Mouse (Mus musculus): ENCODE measurements around the gene Pax9. TPM values are rescaled to one million over a fixed set of nuclear protein-coding genes. Genes with fewer than 3 reads are reported as not detected.

Gene Pax9
- total and polyA plus RNA-seq, 2 experiments from 2014 or later: 0.10 TPM; not detected in 1

- no peak overlapping the region for H3K4me2 ChIP-seq (ENCODE audit: low read depth, low read length)
- no peak for DNase-seq (ENCODE audit: low spot score)
- peaks cover 3% of the 10 kb centered on the region; the same call in 1 of the 2 replicates for H3K27me3 ChIP-seq (ENCODE audit: control insufficient read depth, insufficient read depth, low read length)
- H3K9ac ChIP-seq (replicated peaks; ENCODE audit: low read depth, low read length): no peak overlapping the region
- TF ChIP-seq CTCF (IDR thresholded peaks at IDR 0.05; ENCODE audit: low read depth) (no peak), EP300 (IDR thresholded peaks at IDR 0.05; ENCODE audit: low read depth) (no peak)
- no peaks in the 10 kb centered on the region for H3K36me3 ChIP-seq (replicated peaks; ENCODE audit: control insufficient read depth, insufficient read depth, low read length)
- WGBS: 31% methylated on average over 14 of the region's 14 CpGs
- no peaks in the 10 kb centered on the region for H3K9me3 ChIP-seq (replicated peaks; ENCODE audit: control insufficient read depth, low read length)
- no peak overlapping the region for H3K27ac ChIP-seq (ENCODE audit: low read depth)
- H3K4me3 ChIP-seq (ENCODE audit: low read depth, low read length): no peak overlapping the region
- ATAC-seq (ENCODE audit: insufficient read depth, low read depth): no peak
- H3K4me1 ChIP-seq (ENCODE audit: control insufficient read depth, insufficient read depth): no peaks in the 10 kb centered on the region
These were observed 26.6 kb downstream of the Pax9 start for GRCm38 (mm10) chr12:56717971-56718706.

- DNase-seq (ENCODE audit: low spot score) (no peak), ATAC-seq (ENCODE audit: insufficient read depth, low read depth) (no peak)
- no peaks in the 10 kb centered on the region for H3K36me3 ChIP-seq (replicated peaks; ENCODE audit: control insufficient read depth, insufficient read depth, low read length)
- H3K4me1 ChIP-seq (ENCODE audit: control insufficient read depth, insufficient read depth): no peaks in the 10 kb centered on the region
- no peak overlapping the region for H3K27ac ChIP-seq (ENCODE audit: low read depth)
- no peaks in the 10 kb centered on the region for H3K9me3 ChIP-seq (replicated peaks; ENCODE audit: control insufficient read depth, low read length)
- no peak overlapping the region for H3K4me2 ChIP-seq (ENCODE audit: low read depth, low read length)
- WGBS: 38% methylated on average over 6 of the region's 6 CpGs
- no peak for TF ChIP-seq CTCF (IDR thresholded peaks at IDR 0.05; ENCODE audit: low read depth)
- peaks cover 3% of the 10 kb centered on the region; the same call in 1 of the 2 replicates for H3K27me3 ChIP-seq (ENCODE audit: control insufficient read depth, insufficient read depth, low read length)
- H3K9ac ChIP-seq (replicated peaks; ENCODE audit: low read depth, low read length): no peak overlapping the region
- no peak overlapping the region for H3K4me3 ChIP-seq (ENCODE audit: low read depth, low read length)
These were observed 27.1 kb downstream of the Pax9 start for GRCm38 (mm10) chr12:56718707-56719051.

- no peak for TF ChIP-seq EP300 (IDR thresholded peaks at IDR 0.05; ENCODE audit: low read depth)
- no peak for TF ChIP-seq CTCF (IDR thresholded peaks at IDR 0.05; ENCODE audit: low read depth)
- 44% methylated on average over 4 of the region's 4 CpGs for WGBS
- H3K4me1 ChIP-seq (ENCODE audit: control insufficient read depth, insufficient read depth): no peaks in the 10 kb centered on the region
- no peak overlapping the region for H3K4me3 ChIP-seq (ENCODE audit: low read depth, low read length)
- H3K27me3 ChIP-seq (ENCODE audit: control insufficient read depth, insufficient read depth, low read length): no peaks in the 10 kb centered on the region
- no peak overlapping the region for H3K9ac ChIP-seq (replicated peaks; ENCODE audit: low read depth, low read length)
- ATAC-seq (ENCODE audit: insufficient read depth, low read depth) (no peak), DNase-seq (ENCODE audit: low spot score) (no peak)
- no peak overlapping the region for H3K4me2 ChIP-seq (ENCODE audit: low read depth, low read length)
- no peaks in the 10 kb centered on the region for H3K9me3 ChIP-seq (replicated peaks; ENCODE audit: control insufficient read depth, low read length)
- no peaks in the 10 kb centered on the region for H3K36me3 ChIP-seq (replicated peaks; ENCODE audit: control insufficient read depth, insufficient read depth, low read length)
- no peak overlapping the region for H3K27ac ChIP-seq (ENCODE audit: low read depth)
These were observed 36.1 kb downstream of the Pax9 start for GRCm38 (mm10) chr12:56727631-56728030.

- H3K9me3 ChIP-seq (replicated peaks; ENCODE audit: control insufficient read depth, low read length): no peaks in the 10 kb centered on the region
- no peak overlapping the region for H3K4me3 ChIP-seq (ENCODE audit: low read depth, low read length)
- no peaks in the 10 kb centered on the region for H3K27me3 ChIP-seq (ENCODE audit: control insufficient read depth, insufficient read depth, low read length)
- no peak overlapping the region for H3K4me2 ChIP-seq (ENCODE audit: low read depth, low read length)
- H3K9ac ChIP-seq (replicated peaks; ENCODE audit: low read depth, low read length): no peak overlapping the region
- DNase-seq (ENCODE audit: low spot score) (no peak), ATAC-seq (ENCODE audit: insufficient read depth, low read depth) (no peak)
- no peaks in the 10 kb centered on the region for H3K36me3 ChIP-seq (replicated peaks; ENCODE audit: control insufficient read depth, insufficient read depth, low read length)
- WGBS: 44% methylated on average over 4 of the region's 4 CpGs
- no peak for TF ChIP-seq CTCF (IDR thresholded peaks at IDR 0.05; ENCODE audit: low read depth)
- no peak for TF ChIP-seq EP300 (IDR thresholded peaks at IDR 0.05; ENCODE audit: low read depth)
- H3K27ac ChIP-seq (ENCODE audit: low read depth): no peak overlapping the region
- no peaks in the 10 kb centered on the region for H3K4me1 ChIP-seq (ENCODE audit: control insufficient read depth, insufficient read depth)
These were observed 45.5 kb downstream of the Pax9 start for GRCm38 (mm10) chr12:56737104-56737503.

Other genes starting within 250 kb of the Pax9 start
- not detected in 2 replicates for gene Nkx2-1, start 154.9 kb upstream of the Pax9 start, total RNA-seq (2014; rRNA removed; ENCODE audit: low replicate concordance)
- 0.05 TPM in 2 replicates for gene Nkx2-1, start 154.9 kb upstream of the Pax9 start, polyA plus RNA-seq (2015; fragmentation: Nextera tagmentation; extraction: Ambion mirVana)
- gene Nkx2-9, start 78.5 kb upstream of the Pax9 start, total RNA-seq (2014; rRNA removed; ENCODE audit: low replicate concordance): not detected in 2 replicates
- gene Nkx2-9, start 78.5 kb upstream of the Pax9 start, polyA plus RNA-seq (2015; fragmentation: Nextera tagmentation; extraction: Ambion mirVana): not detected in 2 replicates